Comparison of ENCODE assay signal across 21 mouse cellular contexts in genomic region chr6:128455835-128456605, GRCm38 (mm10). TPM values are rescaled to one million over a fixed set of nuclear protein-coding genes. Genes with fewer than 3 reads are reported as not detected.
A peak's percentile ranks its signal among the peaks of the same experiment; 100 is the strongest.
DNase-seq lines count a peak whose midpoint lies in the region; ATAC-seq lines count a peak whose summit lies in the region.
"Had no signal": no experiment of that assay in that cellular context is flagged by ENCODE, and none has a peak within 500 bp of the region (broad histone marks: within the 10 kb centered on the region; RNA-seq: fewer than 3 reads in every experiment).

No protein-coding gene starts in this region.

- no peaks in the 10 kb centered on the region for H3K4me1 ChIP-seq in kidney, embryonic 15.5 days
- H3K4me1 ChIP-seq in lung, embryonic 15.5 days = no peaks in the 10 kb centered on the region
- H3K4me1 ChIP-seq in hindbrain, embryonic 12.5 days = no peaks in the 10 kb centered on the region
- H3K4me1 ChIP-seq: embryonic facial prominence, embryonic 12.5 days; heart, embryonic 10.5 days; hindbrain, embryonic 15.5 days; midbrain, embryonic 10.5 days; neural tube, embryonic 13.5 days; stomach, embryonic 15.5 days had no signal

- no peaks in the 10 kb centered on the region for H3K36me3 ChIP-seq in kidney, embryonic 15.5 days
- no peaks in the 10 kb centered on the region for H3K36me3 ChIP-seq in lung, embryonic 15.5 days
- H3K36me3 ChIP-seq in hindbrain, embryonic 12.5 days = no peaks in the 10 kb centered on the region
- H3K36me3 ChIP-seq: embryonic facial prominence, embryonic 12.5 days; heart, embryonic 10.5 days; hindbrain, embryonic 15.5 days; limb, embryonic 13.5 days; midbrain, embryonic 10.5 days; neural tube, embryonic 13.5 days; stomach, embryonic 15.5 days had no signal

- no peaks in the 10 kb centered on the region for H3K27me3 ChIP-seq in kidney, embryonic 15.5 days
- H3K27me3 ChIP-seq in lung, embryonic 15.5 days = no peaks in the 10 kb centered on the region
- no peaks in the 10 kb centered on the region for H3K27me3 ChIP-seq in hindbrain, embryonic 12.5 days
- H3K27me3 ChIP-seq: embryonic facial prominence, embryonic 12.5 days; hindbrain, embryonic 15.5 days; limb, embryonic 13.5 days; neural tube, embryonic 13.5 days; stomach, embryonic 15.5 days had no signal

- 0 out of 2 replicates have a peak, but pooled peaks have one; percentile 25 for ATAC-seq in kidney, embryonic 15.5 days (replicated peaks; ENCODE audit: low FRiP score)
- ATAC-seq in lung, embryonic 15.5 days (ENCODE audit: borderline replicate concordance, extremely low read depth, low FRiP score, low TSS enrichment) = peak; percentile 27; the same call in 1 of the 2 replicates
- ATAC-seq in hindbrain, embryonic 12.5 days (ENCODE audit: low FRiP score) = no peak
- ATAC-seq: intestine, embryonic 16.5 days had no signal

- H3K4me3 ChIP-seq in kidney, embryonic 15.5 days (replicated peaks) = no peak overlapping the region
- no peak overlapping the region for H3K4me3 ChIP-seq in lung, embryonic 15.5 days
- H3K4me3 ChIP-seq in hindbrain, embryonic 12.5 days = no peak overlapping the region
- H3K4me3 ChIP-seq: embryonic facial prominence, embryonic 12.5 days; heart, embryonic 10.5 days; hindbrain, embryonic 15.5 days; limb, embryonic 13.5 days; midbrain, embryonic 10.5 days; neural tube, embryonic 13.5 days; stomach, embryonic 15.5 days had no signal

- H3K4me2 ChIP-seq in kidney, embryonic 15.5 days = no peak overlapping the region
- no peak overlapping the region for H3K4me2 ChIP-seq in lung, embryonic 15.5 days
- no peak overlapping the region for H3K4me2 ChIP-seq in hindbrain, embryonic 12.5 days (replicated peaks)
- H3K4me2 ChIP-seq: embryonic facial prominence, embryonic 12.5 days; hindbrain, embryonic 15.5 days; limb, embryonic 13.5 days; neural tube, embryonic 13.5 days; stomach, embryonic 15.5 days had no signal

- no peak overlapping the region for H3K9ac ChIP-seq in kidney, embryonic 15.5 days
- H3K9ac ChIP-seq in lung, embryonic 15.5 days = no peak overlapping the region
- H3K9ac ChIP-seq in hindbrain, embryonic 12.5 days = no peak overlapping the region
- H3K9ac ChIP-seq: embryonic facial prominence, embryonic 12.5 days; hindbrain, embryonic 15.5 days; limb, embryonic 13.5 days; neural tube, embryonic 13.5 days; stomach, embryonic 15.5 days had no signal

- 61% methylated on average over 12 of the region's 12 CpGs for WGBS in kidney, embryonic 15.5 days
- WGBS in lung, embryonic 15.5 days = 42% methylated on average over 12 of the region's 12 CpGs
- WGBS in hindbrain, embryonic 12.5 days = 79% methylated on average over 12 of the region's 12 CpGs

- no peak overlapping the region for H3K27ac ChIP-seq in kidney, embryonic 15.5 days
- H3K27ac ChIP-seq in lung, embryonic 15.5 days = no peak overlapping the region
- no peak overlapping the region for H3K27ac ChIP-seq in hindbrain, embryonic 12.5 days
- H3K27ac ChIP-seq: embryonic facial prominence, embryonic 12.5 days; heart, embryonic 10.5 days; hindbrain, embryonic 15.5 days; limb, embryonic 13.5 days; midbrain, embryonic 10.5 days; neural tube, embryonic 13.5 days; stomach, embryonic 15.5 days had no signal

- no peaks in the 10 kb centered on the region for H3K9me3 ChIP-seq in kidney, embryonic 15.5 days (replicated peaks)
- H3K9me3 ChIP-seq in lung, embryonic 15.5 days = no peaks in the 10 kb centered on the region
- no peaks in the 10 kb centered on the region for H3K9me3 ChIP-seq in hindbrain, embryonic 12.5 days (replicated peaks)
- H3K9me3 ChIP-seq: embryonic facial prominence, embryonic 12.5 days; heart, embryonic 10.5 days; hindbrain, embryonic 15.5 days; midbrain, embryonic 10.5 days; neural tube, embryonic 13.5 days; stomach, embryonic 15.5 days had no signal

- DNase-seq in kidney, adult 11 months = no peak
- DNase-seq in lung, postnatal 36 days = no peak
- peak; percentile 16 for DNase-seq in adrenal gland, postnatal 25 days
- DNase-seq in right cerebral cortex, postnatal 14 days = peak; percentile 29
- DNase-seq: cerebellum, adult 2 months; gastrocnemius, postnatal 25 days; heart, postnatal 14 days; kidney, postnatal 10 days; lung, postnatal 4 days; spleen, adult 18-20 months had no signal

RNA-seq across cellular contexts. Expression of gene Fkbp4, which starts 17.5 kb away (rescaled TPM):
- 521 and 534 TPM in 2 replicates for polyA plus RNA-seq in kidney, embryonic 15.5 days (2015; fragmentation: Nextera tagmentation; extraction: Ambion mirVana)
- 470 and 477 TPM in 2 replicates for polyA plus RNA-seq in lung, embryonic 15.5 days (2015; fragmentation: Nextera tagmentation; extraction: Ambion mirVana)
- 205 and 245 TPM in 2 replicates for total RNA-seq in adrenal gland, postnatal 25 days (2021)
- 415 and 439 TPM in 2 replicates for polyA plus RNA-seq in hindbrain, embryonic 12.5 days (2016; fragmentation: Nextera tagmentation; extraction: Ambion mirVana)

RNA-seq across cellular contexts. Expression of gene Itfg2, which starts 31.3 kb away (rescaled TPM):
- 30.5 and 35.9 TPM in 2 replicates for polyA plus RNA-seq in kidney, embryonic 15.5 days (2015; fragmentation: Nextera tagmentation; extraction: Ambion mirVana)
- polyA plus RNA-seq in lung, embryonic 15.5 days (2015; fragmentation: Nextera tagmentation; extraction: Ambion mirVana) = 33.4 and 33.7 TPM in 2 replicates
- total RNA-seq in adrenal gland, postnatal 25 days (2021) = 27.5 and 35.6 TPM in 2 replicates
- polyA plus RNA-seq in hindbrain, embryonic 12.5 days (2016; fragmentation: Nextera tagmentation; extraction: Ambion mirVana) = 33.4 and 37.7 TPM in 2 replicates

RNA-seq across cellular contexts. Expression of gene Nrip2, which starts 56.9 kb away (rescaled TPM):
- 18.8 and 20.1 TPM in 2 replicates for polyA plus RNA-seq in kidney, embryonic 15.5 days (2015; fragmentation: Nextera tagmentation; extraction: Ambion mirVana)
- polyA plus RNA-seq in lung, embryonic 15.5 days (2015; fragmentation: Nextera tagmentation; extraction: Ambion mirVana) = 3.0 and 3.7 TPM in 2 replicates
- total RNA-seq in adrenal gland, postnatal 25 days (2021) = 3.0 and 4.1 TPM in 2 replicates
- 4.1 and 5.6 TPM in 2 replicates for polyA plus RNA-seq in hindbrain, embryonic 12.5 days (2016; fragmentation: Nextera tagmentation; extraction: Ambion mirVana)

Comparison
In these comparisons a context has a peak if more than half of its experiments do, and no peak if none do; other contexts are left out.
1. DNase-seq: peak in adrenal gland, postnatal 25 days (single experiment) and right cerebral cortex, postnatal 14 days (single experiment); none in kidney, adult 11 months (single experiment) and lung, postnatal 36 days (single experiment).